Mouse (Mus musculus) layer of hippocampus, postnatal 14 days (tissue): Measurements from ENCODE around the gene Syne1. TPM values are rescaled to one million over a fixed set of nuclear protein-coding genes. Genes with fewer than 3 reads are reported as not detected.

Experiments used
- DNase-seq, 2 experiments: peaks; one replicate each; pipeline ENCODE4 v3.0.0; 2021 to 2022; ENCODE audit warnings: low spot score in 2 of 2, mixed read lengths in 1 of 2
- total RNA-seq, 2 experiments: library from RNA; stranded (reverse); gene quantifications; 2 replicates each; pipeline ENCODE4 v1.2.3; 2021

Syne1 gene
- total RNA-seq, 2 experiments from 2014 or later: 178 to 205 TPM

DNA sequence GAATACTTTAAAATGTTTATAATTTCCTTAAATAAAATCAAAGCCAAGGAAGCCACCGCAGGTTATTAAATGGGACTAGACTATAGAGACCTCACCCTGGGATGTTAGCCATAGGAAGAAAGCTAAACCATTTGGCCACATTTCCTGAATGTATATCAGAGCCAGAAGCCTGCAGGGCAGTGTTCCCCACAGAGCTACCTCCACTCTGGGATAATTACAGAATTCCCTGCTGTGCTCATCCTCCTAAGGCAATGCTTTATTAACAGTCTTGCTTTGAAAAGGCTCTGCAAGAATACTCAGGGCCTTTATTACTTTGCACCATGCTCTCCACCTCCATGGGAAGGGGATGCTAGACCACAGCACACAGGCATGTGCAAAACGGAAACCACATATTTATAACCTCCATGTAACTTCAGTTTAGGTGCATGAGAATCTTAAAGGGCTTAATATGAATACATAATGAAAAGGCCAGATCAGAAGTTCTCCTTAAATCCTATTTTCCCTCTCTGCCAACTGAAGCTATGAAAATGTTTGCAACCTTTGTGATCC, 111.4 kb downstream of the Syne1 start:
- no peak for DNase-seq

DNA sequence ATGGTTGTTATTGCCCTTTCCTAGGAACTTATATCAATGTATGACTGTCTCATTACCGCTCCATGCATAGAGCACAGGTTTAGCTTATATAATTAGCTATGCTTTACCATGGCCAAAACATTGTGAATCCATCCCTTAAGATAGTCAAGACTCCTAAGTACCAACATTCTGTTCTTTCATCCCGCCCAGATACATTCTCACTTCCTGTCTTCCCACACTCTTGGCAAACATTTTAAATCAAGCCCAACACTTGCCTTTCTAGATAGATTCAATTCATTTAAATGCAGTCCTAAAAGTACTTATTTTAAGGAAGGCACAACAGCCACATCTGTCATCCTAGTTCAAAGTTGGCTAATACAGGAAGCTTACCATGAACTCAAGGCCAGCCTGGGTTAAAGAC, 113.5 kb downstream of the Syne1 start:
- no peak for DNase-seq

DNA sequence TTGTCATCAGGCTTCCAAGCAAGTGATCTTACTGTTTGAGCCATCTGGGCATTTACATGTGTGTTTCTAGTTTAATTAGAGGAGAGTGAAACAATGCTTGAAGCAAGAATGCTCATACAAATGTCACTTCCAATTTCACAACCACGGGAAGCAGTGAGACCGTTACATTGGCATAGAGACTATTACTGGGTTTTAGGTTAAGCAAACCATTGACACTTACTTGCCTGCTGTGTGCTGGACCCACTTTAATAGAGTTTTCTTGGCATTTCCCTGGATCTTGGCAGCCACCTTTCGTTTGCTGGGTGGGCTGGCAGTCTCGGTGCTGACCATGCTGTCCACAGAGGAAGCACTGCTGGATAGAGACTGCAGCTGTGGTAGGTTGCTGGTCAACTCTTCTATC, 127.3 kb downstream of the Syne1 start:
- DNase-seq: peak; percentile 7 to 36

DNA sequence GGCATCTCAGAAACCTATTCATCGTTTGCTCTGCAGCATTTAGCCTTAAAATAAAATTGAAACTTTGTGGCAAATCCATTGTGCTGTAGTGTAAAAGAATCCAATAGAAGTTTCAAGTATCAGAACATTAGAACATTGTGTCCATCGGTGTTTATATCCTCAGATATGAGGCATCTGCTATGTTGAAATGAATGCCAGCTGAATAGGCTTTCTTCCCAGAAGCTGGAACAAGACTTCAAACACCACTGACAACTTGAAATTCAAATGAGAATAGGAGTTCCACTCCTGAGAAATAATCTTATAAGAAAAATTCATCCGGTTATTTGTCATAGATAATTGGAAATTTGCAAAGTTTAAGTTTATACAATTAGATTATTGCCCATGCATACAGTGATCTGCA, 135.6 kb downstream of the Syne1 start:
- peak in 1 of 2 experiments; percentile 34 for DNase-seq

DNA sequence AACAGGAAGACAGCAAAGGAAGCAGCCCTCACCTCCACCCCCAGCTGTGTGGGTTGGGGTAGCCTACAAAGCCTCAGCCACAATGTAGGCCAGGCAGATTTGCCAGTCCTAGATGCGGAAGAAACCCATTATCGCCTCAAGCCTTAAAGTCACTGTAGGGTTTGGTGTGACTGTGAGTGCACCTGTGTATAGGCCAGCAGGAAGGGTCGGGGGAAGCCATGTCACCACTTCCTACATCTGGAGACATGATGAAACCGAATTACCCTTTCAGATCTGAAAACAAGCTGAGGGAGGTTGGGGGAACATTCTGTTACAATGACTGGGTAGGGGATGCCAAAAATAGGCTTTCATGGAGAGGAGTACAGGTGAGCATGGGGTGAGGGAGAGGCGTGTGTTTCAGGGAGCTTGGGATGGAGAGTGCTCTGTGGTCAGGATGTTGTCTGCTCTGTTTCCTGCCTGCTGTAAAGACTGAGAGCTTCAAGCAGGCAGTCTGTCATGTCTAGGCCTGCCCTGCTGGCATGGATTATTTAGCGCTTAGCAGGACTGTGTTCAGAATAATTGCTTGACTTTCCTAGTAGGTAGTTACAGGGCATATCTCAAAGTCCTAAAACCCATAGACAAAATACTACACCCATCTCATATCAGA, 167.0 kb downstream of the Syne1 start:
- DNase-seq: no peak

DNA sequence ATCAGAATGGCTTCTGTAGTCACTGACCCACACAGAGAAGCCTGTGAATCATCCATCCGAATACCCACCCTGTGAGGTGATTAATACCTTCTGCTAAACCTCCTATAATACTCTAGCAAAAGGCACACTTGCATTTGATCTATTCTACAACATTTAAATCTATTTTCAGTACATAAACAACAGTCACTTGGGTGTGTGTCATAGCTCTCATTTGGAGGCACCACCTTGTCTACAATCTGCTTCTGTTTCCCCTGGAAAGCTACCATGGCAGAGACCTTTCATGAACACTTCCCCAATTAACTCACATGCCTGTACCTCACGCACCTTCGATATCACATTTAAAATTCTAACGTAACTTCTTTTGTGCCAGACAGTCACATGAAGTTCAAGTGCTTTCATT, 169.7 kb downstream of the Syne1 start:
- DNase-seq: no peak

DNA sequence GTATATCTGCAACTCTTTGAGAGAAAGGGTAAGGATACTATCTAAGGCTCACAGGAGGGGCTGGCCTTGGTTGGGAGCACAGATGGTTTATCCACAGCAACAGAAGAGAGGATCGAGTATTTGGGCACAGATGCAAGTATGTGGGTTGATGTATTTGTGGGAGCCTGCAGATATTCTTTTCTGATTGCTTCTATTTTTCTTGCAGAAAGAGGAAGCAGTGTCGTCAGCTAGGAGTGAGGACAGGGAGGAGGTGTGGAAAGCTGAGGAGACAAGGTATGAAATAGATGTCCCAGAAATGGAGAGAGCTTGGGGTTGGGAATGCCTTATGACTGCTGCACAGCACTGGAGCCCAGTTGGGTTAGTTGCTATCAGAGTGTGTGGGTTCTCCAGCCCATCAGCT, 172.3 kb downstream of the Syne1 start:
- DNase-seq: peak in 1 of 2 experiments; percentile 67

DNA sequence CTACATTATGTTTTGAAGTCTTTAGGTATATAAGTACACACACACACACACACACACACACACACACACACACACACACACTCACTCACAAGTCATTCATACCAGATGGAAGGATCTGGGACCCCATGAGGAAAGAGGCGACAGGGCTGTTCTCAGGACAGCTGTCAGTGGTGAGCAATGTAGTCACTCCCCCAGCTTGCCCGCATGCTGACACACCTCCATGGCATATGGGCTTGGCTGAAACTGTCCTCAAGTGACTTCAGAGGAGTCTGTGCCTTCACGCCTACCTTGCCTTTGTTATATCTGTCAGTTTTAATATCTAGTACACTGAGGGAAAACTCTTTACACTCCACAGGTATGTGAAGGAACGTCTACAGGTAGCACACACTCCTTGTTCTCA, 181.7 kb downstream of the Syne1 start:
- DNase-seq: no peak

DNA sequence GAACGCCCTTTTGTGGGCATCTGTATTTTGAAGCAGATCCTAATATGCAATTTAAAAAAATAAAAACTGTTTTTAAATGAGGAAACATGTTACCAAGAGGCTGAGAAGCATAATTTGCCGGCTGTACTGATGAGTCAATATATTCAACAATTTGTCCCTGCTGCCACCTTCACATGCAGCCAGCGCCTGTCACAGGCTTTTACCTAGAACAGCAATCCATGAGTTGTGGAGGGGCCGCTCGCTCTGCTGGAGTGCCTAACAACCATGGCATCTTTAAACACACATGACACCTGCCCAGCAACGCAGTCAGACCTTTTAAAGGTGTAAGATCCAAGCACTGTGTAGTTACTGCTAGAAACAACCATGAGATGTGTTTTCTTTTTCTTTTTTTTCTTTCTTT, 183.0 kb downstream of the Syne1 start:
- DNase-seq: peak; percentile 55 to 67

DNA sequence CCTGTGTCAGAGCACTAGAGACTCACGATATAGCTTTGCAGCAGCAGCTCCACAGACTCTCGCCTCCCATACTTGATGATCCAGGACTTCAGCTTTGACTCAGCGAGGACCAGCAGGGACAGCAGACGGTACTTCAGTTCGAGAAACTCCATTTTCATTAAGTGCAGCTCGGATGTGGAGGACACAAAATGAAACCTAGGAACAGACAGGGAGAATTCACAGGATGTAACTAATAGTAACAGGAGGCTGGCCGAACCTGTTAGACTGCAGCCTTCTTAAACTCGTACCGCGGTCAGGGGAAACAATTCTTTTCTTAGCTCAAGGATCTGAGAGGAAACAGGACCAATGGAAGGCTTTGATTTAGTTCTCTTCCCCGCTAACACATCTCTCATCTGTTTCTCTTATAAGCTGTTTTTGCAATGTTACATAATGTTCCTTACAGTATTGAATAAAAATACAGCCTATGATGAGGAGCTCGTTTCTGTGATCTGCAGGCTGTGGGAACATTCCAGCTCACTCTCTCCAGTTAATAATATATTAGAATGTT, 183.7 kb downstream of the Syne1 start:
- DNase-seq: peak; percentile 38 to 45

DNA sequence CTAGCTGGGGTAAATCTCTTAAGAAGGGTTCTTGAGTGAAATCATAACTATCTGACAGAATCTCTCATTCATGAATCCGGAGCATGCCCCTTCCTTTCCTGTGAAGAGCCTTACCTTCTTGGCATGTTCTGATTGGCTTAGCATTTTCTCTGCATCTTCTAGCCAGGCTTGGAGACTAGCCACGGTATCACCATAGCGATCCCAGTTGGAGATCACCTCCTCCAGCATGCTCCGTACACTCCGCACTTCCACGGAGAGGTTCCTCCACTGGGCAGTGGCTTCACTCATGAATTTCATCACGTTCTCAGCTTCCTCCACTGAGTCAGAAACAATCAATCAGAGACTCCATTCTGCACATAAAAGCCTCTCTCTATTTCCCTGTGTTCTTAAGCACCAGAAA, 190.7 kb downstream of the Syne1 start:
- no peak for DNase-seq

DNA sequence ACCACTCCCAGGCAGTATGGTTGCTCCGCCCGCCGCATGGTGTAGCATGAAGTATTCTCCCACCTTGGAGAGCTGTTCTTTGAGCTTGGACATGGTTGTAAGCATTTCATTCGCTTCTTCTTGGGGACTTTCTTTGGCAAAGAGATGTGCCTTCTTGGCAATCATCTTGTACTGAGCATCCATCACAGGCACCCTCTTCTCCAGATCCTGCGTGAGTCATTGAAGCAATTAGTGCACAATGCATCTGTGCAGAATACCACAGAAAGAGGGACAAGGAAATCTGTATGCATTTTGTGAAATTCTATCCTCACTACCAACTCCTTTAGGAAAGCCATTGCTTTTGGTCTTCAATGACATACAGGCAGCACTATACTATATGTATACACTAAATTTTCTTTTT, 194.7 kb downstream of the Syne1 start:
- DNase-seq: no peak

DNA sequence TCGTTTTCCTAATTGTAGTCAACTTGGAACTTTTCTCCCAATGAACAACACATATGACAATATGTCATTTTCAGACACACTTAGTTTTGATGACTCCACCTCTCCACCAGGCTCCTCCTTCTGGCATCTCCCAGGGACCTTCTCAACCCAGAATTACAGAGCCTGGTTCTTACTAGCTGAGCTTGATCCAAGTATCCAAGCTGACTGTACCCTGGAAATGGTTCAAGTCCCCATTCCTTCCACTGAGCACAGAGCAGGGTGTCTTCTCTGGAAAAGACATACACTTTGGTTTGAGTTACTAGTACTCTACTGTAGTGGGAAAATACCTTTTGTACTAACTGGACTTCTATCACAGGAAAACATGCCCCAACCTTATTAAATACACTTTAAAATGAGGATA, 197.9 kb downstream of the Syne1 start:
- no peak for DNase-seq

DNA sequence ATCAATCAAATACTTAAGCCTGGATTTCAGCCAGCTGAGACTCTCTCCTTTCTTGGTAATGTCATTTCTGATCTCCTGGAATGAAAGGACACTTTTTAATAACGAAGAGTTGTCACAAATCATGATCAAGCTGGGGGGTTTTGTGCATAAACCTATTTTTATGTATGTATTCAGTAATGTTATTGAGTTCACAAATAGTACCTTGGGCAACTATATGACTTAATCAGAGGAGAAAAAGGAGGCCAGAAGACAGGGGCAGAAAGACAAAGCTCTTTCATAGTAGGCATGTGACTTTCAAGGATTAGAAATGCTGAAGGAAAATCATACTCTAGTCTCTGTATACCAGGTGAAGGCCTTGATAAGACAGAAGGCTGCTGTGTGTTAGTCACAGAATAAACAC, 204.4 kb downstream of the Syne1 start:
- no peak for DNase-seq

DNA sequence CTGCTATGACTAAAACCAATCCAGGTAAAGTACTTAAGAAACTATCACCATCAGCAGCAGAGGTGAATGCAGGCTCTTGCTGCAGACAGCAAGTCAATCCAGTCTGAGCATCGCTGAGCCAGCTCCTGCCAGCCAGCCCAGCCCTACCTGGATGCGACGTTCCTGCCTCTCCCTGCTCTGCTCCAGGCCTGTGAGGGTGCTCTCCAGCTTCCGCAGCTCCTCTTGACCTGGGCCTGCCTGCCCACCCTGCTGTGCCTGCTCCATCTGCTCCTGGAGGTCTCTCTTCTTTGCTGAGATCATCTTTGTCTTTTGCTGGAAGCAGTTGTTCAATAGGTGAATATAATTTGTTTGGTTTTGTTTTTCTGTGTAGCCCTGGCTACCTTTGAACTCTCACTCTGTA, 208.1 kb downstream of the Syne1 start:
- no peak for DNase-seq

DNA sequence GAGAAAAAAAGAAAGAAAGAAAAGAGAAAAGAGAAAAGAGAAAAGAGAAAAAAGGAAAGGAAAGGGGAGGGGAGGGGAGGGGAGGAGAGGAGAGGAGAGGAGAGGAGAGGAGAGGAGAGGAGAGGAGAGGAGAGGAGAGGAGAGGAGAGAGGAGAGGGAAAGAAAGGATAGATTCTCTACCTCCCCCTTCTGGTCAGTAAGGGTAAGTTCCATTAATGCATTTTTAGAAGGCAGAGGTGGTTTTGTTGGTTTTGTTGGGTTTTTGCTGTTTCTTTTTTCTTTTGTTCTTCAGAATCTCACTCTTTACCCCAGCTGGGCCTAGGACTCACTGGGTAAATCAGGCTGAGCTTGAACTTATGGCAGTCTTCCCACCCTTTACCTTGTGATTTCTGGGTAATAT, 214.9 kb downstream of the Syne1 start:
- DNase-seq: no peak

DNA sequence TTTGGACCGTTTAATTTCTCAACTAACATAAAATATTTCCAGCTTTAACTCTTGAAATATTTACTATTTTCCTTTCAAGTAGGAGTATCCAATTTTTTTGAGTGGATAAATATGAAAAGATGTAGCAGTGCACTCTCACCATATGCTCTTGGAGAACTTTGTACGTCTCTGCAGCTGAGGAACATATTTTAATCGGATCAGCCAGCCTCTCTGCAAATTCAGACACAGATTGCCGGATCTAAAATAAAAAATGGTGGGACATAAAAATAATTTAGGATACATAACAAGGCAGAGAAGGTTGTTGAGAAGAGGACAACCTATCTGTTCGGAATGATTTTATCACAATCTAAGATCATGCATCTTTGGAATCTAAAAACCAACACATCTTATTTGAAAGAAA, 218.5 kb downstream of the Syne1 start:
- DNase-seq: peak in 1 of 2 experiments; percentile 29

DNA sequence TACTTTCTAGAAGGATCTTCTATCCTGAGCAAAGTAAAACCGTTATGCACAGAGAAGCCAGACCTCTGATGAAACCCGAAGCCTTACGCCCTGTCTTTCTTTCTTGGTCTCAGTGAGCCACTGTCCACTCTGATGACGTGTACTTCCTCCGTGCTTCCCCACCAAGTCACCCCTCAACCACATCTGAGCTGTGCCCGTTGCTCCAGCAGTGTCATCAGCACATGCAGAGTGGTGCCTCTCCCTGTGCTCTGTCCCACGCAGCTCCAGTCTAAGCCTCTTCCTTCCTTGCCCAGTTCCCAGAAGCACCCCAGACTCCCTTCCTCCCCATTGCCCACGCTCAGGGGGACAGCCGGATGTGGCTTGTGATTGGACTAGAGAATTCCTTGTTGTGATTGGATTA, 224.6 kb downstream of the Syne1 start:
- DNase-seq: no peak

DNA sequence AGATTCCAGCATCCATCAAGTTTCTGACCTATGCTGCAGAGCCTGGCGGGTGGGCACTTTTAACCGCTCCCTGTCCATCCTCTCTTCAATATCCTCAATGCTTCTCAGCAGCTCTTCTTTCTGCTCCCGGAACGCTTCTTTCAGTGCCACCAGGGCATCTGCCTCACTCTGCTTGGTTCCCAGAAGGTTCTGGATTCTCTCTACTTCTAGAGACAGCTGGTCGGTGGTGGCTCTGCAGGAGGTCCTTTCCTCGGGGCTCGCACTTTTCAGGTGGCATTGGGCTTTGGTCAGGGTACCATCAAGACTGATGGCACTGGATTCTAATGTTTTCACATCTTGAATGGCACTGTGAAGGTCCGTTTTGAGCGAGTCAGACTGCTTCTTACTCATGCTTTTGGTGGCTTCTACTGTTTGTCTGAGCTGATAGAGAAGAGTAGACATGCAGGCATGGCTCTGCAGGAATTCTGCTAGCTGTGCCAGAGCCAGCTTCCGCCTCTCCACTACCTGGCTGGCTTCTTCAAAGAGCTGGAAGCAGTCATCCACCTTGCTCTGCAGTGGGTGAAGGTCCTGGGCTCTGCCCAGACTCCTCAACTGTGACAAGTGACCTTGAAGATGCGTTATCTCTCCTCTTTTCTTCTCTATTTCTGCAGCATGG, 227.4 kb downstream of the Syne1 start:
- no peak for DNase-seq

DNA sequence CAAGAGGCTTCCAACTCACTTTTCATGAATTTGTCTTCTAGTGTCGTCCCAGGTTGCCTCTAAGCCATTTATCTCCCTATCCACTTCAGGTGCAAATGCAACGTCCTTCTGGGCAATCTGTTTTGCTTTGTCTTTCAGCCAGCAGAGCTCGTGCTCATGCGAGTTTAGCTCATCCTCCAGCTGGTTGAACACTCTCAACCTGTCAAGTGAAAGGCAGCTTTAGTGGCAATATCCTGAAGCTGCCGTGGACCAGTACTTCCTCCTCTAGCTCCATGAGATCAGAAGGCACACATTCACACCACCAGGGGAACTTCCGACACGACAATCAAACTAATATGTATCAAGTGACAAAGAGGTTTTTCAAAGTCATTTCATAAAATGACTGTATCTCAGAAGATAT, 228.7 kb downstream of the Syne1 start:
- no peak for DNase-seq

DNA sequence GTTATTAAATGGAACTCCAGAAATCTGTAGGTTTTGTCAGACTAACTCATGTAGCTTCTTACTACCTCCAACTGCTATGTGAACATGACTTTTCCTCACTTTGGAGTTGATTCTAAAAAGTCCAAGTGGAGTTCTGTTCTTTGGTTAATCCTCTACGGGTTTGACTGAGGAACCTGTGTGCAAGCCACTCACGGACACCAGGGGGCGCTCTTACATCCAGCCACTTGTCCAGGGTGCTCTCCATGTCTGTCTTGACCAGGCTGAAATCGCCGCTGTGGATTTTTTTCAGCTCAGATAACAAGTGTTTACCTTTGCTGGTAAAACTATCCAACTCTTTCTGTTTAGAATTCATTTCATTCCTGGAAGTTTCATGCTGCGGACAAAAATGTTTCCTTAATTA, 233.7 kb downstream of the Syne1 start:
- DNase-seq: peak; percentile 32 to 67

DNA sequence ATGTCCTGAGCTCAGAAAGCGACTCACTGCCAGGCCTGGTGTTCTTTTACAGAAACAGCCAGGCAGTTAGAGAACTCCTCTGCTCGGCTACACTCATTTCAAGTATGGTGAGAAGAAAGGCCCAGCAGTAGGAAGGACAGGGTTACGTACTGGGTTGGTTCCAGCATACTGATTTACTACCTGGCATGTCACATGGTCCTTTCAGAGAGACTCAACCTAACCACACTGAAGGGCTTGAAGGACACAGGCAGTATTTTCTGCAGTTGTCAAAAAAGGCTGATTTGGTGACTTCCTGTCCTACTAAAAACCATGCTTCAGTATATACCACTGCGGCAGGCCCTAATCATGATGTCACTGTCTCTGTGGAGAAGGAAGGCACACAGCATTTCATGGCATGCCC, 238.8 kb downstream of the Syne1 start:
- DNase-seq: no peak
